Mouse (Mus musculus) right cerebral cortex, postnatal 10 days (tissue): ENCODE measurements around the gene Nfe2l2.
"Not testable (repeated sequence)": the region's sequence is repeated elsewhere in the genome, so short reads cannot be mapped to it uniquely, and the experiment has no call there.

Source experiments
- DNase-seq, 2 experiments: peaks; one replicate each; pipeline ENCODE4 v3.0.0; 2021; ENCODE audit warnings: low spot score in 2 of 2

The Nfe2l2 gene

DNA sequence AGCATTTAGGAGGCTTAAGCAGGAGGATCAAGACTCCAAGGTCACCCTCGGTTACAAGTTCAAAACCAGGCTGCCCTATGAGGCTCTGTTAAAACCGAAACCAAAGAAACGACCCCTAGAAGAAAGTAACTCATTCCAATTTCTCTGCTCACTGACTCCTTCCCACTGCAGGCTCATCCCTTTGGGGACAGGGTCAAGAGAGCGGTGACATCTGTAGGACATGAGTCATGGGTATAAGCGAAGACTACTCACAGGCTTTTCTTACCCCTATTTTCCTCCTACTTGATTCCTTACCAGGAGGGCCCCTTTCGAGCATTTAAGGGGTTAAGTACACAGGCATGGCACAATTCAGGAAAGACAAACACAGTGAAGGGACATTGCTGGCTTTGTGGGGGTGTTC is 60.5 kb downstream of the Nfe2l2 start:
- DNase-seq: no peak

DNA sequence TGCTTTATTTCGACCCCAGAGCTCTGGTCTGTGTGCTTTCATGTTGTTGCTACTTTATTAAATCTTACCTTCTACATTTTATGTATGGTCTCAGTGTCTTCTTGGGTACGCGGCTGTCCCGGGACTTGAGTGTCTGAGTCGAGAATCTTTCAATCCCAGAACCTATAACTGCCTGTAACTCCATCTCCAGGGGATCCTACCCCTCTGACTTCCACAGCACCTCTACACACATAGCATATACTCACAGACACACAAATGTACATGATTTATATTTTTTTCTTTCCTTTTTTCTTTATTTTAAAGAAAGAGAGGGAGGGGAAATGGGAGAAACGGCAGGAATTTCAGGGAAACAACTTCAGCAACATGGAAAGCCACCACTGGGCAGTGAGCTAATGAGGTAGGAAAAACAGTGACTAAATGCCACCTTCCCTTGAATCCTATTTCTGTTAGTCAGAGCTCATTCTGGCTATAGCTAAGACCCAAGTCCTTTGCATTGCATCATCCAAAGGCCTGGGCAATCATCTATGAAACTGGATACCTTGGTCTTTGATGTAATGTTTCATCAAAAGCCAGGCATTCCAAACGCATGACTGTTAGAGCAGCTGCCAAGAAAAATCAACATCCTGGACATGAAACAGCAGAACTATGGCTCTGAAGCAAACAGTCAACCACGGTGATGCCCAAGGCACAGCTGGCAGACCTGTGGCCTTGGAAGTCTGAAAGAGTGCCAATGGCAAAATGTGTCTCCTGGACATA is 61.5 kb downstream of the Nfe2l2 start:
- no peak for DNase-seq

DNA sequence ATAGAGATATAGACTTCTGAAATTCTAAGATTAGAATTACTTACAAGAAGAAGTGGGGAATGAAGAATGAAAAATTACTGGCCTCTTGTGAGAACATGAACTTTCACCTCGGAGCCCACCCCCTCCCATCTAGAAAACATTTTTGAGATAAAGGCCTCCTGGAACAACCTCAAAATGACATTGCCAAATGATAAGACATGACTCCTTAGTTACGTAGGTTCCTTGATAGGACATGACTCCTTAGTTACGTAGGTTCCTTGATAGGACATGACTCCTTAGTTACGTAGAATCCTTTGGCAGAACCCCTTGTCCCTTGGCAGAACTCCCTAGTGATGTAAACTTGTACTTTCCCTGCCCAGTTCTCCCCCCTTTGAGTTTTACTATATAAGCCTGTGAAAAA is 62.1 kb downstream of the Nfe2l2 start:
- DNase-seq: not testable (repeated sequence)

DNA sequence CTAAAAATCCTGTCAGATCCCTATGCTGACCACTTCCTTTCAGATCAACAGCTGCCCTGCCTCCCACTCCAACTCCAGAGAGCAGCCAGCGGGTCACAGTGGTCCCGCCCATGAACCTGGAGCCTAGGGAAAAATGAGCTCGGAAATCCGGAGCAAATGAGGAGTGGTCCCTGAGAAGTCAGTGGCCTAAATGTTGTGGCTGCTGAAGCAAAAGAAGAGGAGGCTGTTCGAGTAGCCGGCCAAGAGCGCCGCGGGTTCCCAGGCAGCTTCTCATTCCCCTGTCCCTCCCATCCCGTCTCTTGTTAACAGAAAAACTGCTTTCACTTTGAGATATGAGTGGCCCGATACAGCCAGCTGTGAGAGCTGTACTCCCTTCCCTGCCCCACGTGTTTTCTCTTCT is 64.9 kb downstream of the Nfe2l2 start:
- not testable (repeated sequence) for DNase-seq

DNA sequence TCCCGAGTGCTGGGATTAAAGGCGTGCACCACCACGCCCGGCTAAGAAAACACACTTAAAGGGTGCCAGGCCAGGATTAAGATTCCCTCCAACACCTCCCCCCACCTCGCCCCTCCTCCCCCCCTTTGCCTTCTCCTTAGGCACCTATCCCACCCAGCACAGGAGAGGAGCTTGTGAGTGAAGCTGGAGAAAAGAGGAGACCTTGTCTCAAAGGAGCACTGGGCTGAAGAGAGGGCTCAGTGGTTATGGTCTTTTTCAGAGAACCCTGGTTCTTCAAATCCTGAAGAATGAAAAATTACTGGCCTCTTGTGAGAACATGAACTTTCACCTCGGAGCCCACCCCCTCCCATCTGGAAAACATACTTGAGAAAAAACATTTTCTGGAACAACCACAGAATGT is 66.6 kb downstream of the Nfe2l2 start:
- DNase-seq: not testable (repeated sequence)

DNA sequence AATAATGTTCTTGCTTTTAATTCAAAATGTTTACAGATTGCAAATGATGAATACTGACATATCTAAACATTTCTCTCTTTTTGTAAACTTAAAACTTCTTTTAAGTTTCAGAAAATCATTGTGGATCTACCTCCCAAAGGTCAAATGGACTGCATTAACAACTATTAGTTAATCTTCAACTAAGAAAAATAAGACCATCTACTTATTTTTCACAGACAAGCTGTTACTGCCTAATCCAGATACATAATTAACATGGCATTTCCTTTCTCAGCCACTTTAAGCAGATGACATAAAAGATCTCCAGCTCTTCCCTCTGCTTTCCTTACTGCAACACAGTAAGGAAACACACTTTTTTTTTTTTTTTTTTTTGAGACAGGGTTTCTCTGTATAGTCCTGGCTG is 67.1 kb downstream of the Nfe2l2 start:
- no peak for DNase-seq

DNA sequence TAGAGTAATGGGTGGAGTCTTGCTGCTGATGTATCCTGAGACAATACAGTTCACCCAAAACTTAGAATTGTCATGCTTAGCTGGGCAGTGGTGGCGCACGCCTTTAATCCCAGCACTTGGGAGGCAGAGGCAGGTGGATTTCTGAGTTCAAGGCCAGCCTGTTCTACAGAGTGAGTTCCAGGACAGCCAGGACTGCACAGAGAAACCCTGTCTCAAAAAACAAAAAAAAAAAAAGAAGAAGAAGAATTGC is 67.5 kb downstream of the Nfe2l2 start:
- not testable (repeated sequence) for DNase-seq

- no peak for DNase-seq
Measured at GRCm38 (mm10) chr2:75636261-75637054, 68.0 kb downstream of the Nfe2l2 start.

DNA sequence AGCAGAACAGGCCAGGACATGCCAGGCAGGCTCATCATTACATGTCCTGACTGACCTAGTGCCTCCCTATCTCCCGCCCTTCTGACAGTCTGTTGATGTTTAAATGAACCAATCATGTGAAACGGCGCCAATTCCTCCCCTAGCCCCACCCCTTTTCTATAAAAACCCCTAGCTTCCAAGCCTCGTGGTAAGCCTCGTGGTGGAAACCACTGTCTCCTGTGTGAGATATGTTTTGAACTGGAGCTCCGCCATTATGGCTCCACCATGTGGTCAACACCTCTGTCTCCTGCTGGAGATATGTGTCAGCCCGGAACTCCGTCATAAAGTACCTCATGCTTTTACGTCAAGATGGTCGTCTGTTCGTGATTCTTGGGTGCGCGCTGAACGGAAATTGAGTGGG is 70.0 kb downstream of the Nfe2l2 start:
- not testable (repeated sequence) for DNase-seq

GRCm38 (mm10) chr2:75633784-75634183 is 70.7 kb downstream of the Nfe2l2 start:
- DNase-seq: no peak

DNA sequence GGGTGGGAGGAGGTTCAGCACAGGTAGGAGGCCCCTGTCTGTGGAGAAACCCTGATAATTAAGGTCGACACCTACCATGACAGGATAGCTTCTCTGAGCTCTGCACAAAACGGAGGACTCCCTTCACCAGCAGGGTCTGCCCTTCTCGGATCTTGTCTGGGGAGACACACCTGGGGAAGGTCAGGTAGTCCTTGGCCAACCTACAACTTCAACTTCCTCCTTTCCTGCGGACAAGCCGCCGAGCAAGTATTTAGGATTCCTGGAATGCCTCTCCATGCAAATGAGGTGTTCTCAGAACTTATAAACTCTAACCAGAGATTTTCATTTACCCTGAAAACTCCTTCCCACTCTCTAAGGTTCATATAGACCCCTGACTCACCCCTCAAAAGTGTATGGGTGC is 71.1 kb downstream of the Nfe2l2 start:
- no peak for DNase-seq

- no peak for DNase-seq
Measured at GRCm38 (mm10) chr2:75632721-75633181, 71.7 kb downstream of the Nfe2l2 start.

DNA sequence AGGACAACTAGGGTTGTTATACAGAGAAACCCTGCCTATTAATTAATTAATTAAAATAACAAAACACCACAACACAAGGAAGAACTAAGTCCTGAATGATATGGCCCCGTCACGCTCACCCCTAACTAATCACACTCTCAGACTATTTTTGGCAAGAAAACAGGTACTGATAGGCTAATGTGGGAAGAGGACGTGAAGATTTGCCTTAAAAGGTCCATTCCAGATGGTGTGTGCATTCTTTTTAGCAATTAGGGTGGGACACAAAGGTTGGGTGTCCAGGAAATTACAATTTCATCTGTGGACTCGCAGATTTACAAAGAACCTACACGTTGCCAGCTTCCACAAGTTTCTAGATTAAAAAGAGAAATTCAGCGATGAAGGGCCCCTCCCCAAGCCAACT is 72.4 kb downstream of the Nfe2l2 start:
- no peak for DNase-seq

DNA sequence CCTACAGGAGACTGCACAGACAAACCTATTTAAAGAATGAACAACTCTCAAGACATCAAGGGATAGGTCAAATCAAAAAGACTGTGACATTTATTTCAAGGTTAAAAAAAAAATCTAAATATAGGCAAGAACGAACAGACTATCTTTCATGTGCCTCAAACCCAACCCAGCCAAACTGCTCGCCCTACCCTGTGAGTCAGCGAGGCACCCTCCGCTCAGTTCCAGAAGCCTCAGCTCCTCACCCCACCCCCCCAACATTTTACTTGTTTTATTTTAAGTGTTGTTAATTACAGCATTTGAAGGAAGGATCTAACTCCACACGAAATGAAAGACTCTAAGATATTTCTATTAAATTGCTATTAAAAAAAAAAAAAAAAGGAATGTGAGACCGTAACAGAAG is 73.0 kb downstream of the Nfe2l2 start:
- DNase-seq: no peak

- DNase-seq: no peak
Measured at GRCm38 (mm10) chr2:75628487-75628886, 76.0 kb downstream of the Nfe2l2 start.

- DNase-seq: no peak
Measured at GRCm38 (mm10) chr2:75626597-75627440, 77.6 kb downstream of the Nfe2l2 start.
